Mouse (Mus musculus): ENCODE measurements around the gene Cmss1. TPM values are rescaled to one million over a fixed set of nuclear protein-coding genes. Genes with fewer than 3 reads are reported as not detected.

The Cmss1 gene
- polyA plus RNA-seq, 2 experiments, result 10.9 to 45.3 TPM

DNA sequence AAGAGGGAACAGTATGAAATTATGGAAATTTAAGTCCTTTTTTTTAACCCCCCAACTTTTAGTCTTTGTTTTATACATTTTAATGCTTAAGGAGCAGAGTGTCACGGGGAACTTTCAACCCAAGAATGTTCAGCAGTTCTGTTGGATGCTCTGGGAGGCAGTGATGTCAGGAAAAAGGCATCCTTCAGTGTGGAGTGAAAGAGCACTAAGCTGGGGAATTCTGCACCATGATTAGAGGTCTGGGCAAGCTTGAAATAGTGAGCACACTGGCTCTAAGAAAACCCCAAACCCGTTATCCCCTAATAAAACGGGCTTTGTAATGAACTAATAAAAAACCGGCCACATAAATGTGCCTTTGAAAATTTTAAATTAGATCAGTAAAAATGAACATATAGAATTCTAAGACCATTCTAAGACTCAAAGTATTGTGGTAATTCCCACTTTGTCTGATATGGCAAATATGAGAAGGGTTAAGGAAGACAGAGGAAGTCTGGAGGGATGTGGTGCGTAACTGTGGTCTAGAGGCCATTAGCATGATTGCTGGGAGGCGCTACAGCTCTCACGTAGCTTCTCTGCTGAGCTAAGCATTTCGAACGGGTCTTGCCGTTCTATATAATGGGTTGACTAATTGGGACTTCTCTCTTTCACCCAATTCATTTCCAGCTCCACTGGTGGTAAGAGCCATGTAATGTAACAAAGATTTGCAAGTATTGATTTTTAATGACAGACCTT, 165.8 kb downstream of the Cmss1 start:
- peak; percentile 48 for DNase-seq (ENCODE audit: low spot score)
- WGBS, result 30% methylated on average over 10 of the region's 10 CpGs
- H3K4me3 ChIP-seq (replicated peaks; ENCODE audit: low read length), result no peak overlapping the region
- peaks cover 40% of the 10 kb centered on the region for H3K4me1 ChIP-seq (ENCODE audit: control insufficient read depth, insufficient read depth, low read length)
- H3K9ac ChIP-seq (ENCODE audit: low read depth, low read length, severe bottlenecking), result no peak overlapping the region
- no peak for TF ChIP-seq POLR2A (IDR thresholded peaks at IDR 0.05; ENCODE audit: borderline replicate concordance, extremely low read depth, insufficient read depth, insufficient read length)
- no peaks in the 10 kb centered on the region for H3K36me3 ChIP-seq (ENCODE audit: control insufficient read depth, insufficient read depth, low read length)
- peak overlapping the region; percentile 48; the same call in 1 of the 2 replicates for H3K27ac ChIP-seq (replicated peaks; ENCODE audit: low read depth, low read length)
- no peaks in the 10 kb centered on the region for H3K9me3 ChIP-seq (ENCODE audit: control insufficient read depth, low read length)
- no peaks in the 10 kb centered on the region for H3K27me3 ChIP-seq (ENCODE audit: control insufficient read depth, insufficient read depth, low read length)
- H3K4me2 ChIP-seq (replicated peaks; ENCODE audit: low read depth, low read length, severe bottlenecking), result no peak overlapping the region
- ATAC-seq (ENCODE audit: low FRiP score, low read depth), result peak; percentile 51; the same call in 1 of the 2 replicates

DNA sequence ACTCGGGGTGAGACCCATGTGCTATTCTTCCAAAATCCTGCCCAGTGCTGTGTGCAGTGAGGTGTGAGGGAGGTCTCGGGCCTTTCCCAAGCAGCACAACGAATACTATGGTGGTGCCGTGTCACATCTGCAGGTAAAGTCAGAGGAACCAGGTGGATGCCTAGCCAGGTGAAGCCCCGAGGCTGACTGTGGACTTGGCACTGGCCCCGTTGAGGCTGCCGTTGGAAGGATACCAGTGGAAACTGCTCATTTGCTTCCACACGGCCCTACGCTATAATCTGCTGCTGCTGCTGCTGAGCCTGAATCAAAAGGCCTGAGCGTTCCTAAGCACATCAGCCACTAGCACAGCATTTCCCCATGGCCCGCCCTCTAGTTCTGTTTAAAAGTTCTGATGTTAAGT, 167.5 kb downstream of the Cmss1 start:
- H3K9me3 ChIP-seq (ENCODE audit: control insufficient read depth, low read length), result no peaks in the 10 kb centered on the region
- no peak for TF ChIP-seq POLR2A (IDR thresholded peaks at IDR 0.05; ENCODE audit: borderline replicate concordance, extremely low read depth, insufficient read depth, insufficient read length)
- H3K9ac ChIP-seq (ENCODE audit: low read depth, low read length, severe bottlenecking), result no peak overlapping the region
- no peak overlapping the region for H3K4me3 ChIP-seq (replicated peaks; ENCODE audit: low read length)
- no peak overlapping the region for H3K4me2 ChIP-seq (replicated peaks; ENCODE audit: low read depth, low read length, severe bottlenecking)
- WGBS, result 46% methylated on average over 11 of the region's 11 CpGs
- no peaks in the 10 kb centered on the region for H3K27me3 ChIP-seq (ENCODE audit: control insufficient read depth, insufficient read depth, low read length)
- ATAC-seq (ENCODE audit: low FRiP score, low read depth) (no peak), DNase-seq (ENCODE audit: low spot score) (no peak)
- H3K36me3 ChIP-seq (ENCODE audit: control insufficient read depth, insufficient read depth, low read length), result no peaks in the 10 kb centered on the region
- peak overlapping the region; percentile 52 for H3K27ac ChIP-seq (replicated peaks; ENCODE audit: low read depth, low read length)
- peaks cover 34% of the 10 kb centered on the region for H3K4me1 ChIP-seq (ENCODE audit: control insufficient read depth, insufficient read depth, low read length)

DNA sequence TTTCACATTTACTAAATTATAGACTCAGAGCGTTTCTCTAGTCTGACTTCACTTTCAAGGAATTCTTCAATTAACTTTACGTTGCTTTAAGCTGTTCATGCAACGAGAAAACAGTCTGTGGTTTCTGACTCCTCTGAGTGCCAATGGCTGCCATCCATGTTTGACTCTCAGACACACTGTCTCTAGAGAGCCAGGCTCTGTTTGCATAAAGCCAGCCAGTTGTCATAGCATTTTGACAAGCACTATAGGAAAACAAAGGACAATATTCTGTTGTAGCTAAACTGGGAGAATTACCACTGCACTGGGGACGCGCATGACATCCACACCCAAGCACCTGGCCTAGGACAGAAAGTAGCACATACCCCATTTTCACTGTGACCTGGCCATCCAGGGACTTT, 168.4 kb downstream of the Cmss1 start:
- Histone ChIP-seq H3K4me3 (replicated peaks; ENCODE audit: low read length) (no peak overlapping the region), H3K36me3 (ENCODE audit: control insufficient read depth, insufficient read depth, low read length) (no peaks in the 10 kb centered on the region), H3K27me3 (ENCODE audit: control insufficient read depth, insufficient read depth, low read length) (no peaks in the 10 kb centered on the region), H3K4me1 (ENCODE audit: control insufficient read depth, insufficient read depth, low read length) (peaks cover 31% of the 10 kb centered on the region), H3K9me3 (ENCODE audit: control insufficient read depth, low read length) (no peaks in the 10 kb centered on the region), H3K9ac (ENCODE audit: low read depth, low read length, severe bottlenecking) (no peak overlapping the region), H3K4me2 (replicated peaks; ENCODE audit: low read depth, low read length, severe bottlenecking) (no peak overlapping the region), H3K27ac (replicated peaks; ENCODE audit: low read depth, low read length) (peak overlapping the region; percentile 52)
- ATAC-seq (ENCODE audit: low FRiP score, low read depth) (peak; percentile 11; the same call in 1 of the 2 replicates), DNase-seq (ENCODE audit: low spot score) (peak; percentile 40)
- 39% methylated on average over 5 of the region's 5 CpGs for WGBS
- no peak for TF ChIP-seq POLR2A (IDR thresholded peaks at IDR 0.05; ENCODE audit: borderline replicate concordance, extremely low read depth, insufficient read depth, insufficient read length)

DNA sequence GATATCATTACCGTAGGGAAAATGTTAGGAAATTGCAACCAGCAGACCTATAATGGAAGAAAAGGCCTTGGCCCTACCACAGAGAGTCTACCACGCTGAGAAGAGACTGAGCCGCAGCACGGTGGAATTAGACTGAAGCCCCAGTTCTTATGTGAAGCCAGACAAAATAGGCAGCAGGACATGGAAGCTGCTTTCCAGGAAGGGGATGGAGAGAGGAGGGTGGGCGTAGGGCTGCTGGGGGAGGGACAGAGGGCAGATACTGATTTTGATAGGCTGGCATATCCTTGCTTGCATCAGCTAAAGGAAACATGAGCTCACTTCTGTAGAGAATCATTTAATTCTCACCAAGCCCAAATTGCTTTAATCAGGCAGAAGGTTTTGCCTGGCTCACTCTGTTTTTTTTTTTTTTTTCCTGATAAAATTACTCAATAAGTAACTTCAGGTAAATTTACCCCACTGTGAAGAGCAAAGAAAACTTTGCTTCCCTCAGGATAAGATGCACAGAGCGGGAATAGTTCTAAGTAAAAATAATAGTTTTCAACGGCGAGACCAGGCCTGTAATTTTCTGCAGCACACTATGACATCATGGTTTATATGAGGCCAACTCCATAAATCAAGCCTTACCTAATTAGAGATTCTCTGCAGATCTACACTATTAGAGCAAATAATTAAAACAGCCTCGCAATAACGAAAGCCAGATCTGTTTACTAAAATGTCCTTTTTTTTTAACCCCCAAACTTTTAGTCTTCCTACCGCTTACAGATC, 169.0 kb downstream of the Cmss1 start:
- ATAC-seq (ENCODE audit: low FRiP score, low read depth) (peak; percentile 62), DNase-seq (ENCODE audit: low spot score) (peak; percentile 39)
- H3K9ac ChIP-seq (ENCODE audit: low read depth, low read length, severe bottlenecking), result no peak overlapping the region
- no peaks in the 10 kb centered on the region for H3K27me3 ChIP-seq (ENCODE audit: control insufficient read depth, insufficient read depth, low read length)
- peak overlapping the region; percentile 52; the same call in 1 of the 2 replicates for H3K27ac ChIP-seq (replicated peaks; ENCODE audit: low read depth, low read length)
- H3K4me2 ChIP-seq (replicated peaks; ENCODE audit: low read depth, low read length, severe bottlenecking), result no peak overlapping the region
- no peaks in the 10 kb centered on the region for H3K36me3 ChIP-seq (ENCODE audit: control insufficient read depth, insufficient read depth, low read length)
- 29% methylated on average over 11 of the region's 11 CpGs for WGBS
- peaks cover 31% of the 10 kb centered on the region for H3K4me1 ChIP-seq (ENCODE audit: control insufficient read depth, insufficient read depth, low read length)
- TF ChIP-seq POLR2A (IDR thresholded peaks at IDR 0.05; ENCODE audit: borderline replicate concordance, extremely low read depth, insufficient read depth, insufficient read length), result no peak
- no peak overlapping the region for H3K4me3 ChIP-seq (replicated peaks; ENCODE audit: low read length)
- no peaks in the 10 kb centered on the region for H3K9me3 ChIP-seq (ENCODE audit: control insufficient read depth, low read length)

DNA sequence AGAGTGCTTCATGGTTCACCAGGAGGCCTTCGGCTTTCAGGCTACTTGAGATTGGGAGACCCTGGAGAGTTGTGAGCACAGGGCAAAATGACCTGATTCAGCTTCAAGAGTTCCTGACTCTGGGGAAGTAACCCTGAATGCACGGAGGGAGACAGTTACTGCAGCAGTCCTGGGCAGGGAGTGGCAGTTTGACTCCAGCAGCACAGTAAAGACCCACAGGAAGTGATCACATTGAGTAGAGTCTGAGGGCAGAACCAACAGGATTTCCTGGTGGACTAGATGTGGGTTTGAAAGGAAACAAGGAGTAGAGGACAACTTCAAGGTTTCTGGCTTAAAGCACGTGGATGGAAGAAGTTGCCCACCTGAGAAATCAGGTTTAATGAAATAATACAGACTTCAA, 172.0 kb downstream of the Cmss1 start:
- no peaks in the 10 kb centered on the region for H3K9me3 ChIP-seq (ENCODE audit: control insufficient read depth, low read length)
- no peak overlapping the region for H3K4me2 ChIP-seq (replicated peaks; ENCODE audit: low read depth, low read length, severe bottlenecking)
- H3K4me3 ChIP-seq (replicated peaks; ENCODE audit: low read length), result no peak overlapping the region
- no peak overlapping the region for H3K27ac ChIP-seq (replicated peaks; ENCODE audit: low read depth, low read length)
- WGBS, result 60% methylated on average over 3 of the region's 3 CpGs
- H3K36me3 ChIP-seq (ENCODE audit: control insufficient read depth, insufficient read depth, low read length), result no peaks in the 10 kb centered on the region
- H3K27me3 ChIP-seq (ENCODE audit: control insufficient read depth, insufficient read depth, low read length), result no peaks in the 10 kb centered on the region
- DNase-seq (ENCODE audit: low spot score) (no peak), ATAC-seq (ENCODE audit: low FRiP score, low read depth) (no peak)
- TF ChIP-seq POLR2A (IDR thresholded peaks at IDR 0.05; ENCODE audit: borderline replicate concordance, extremely low read depth, insufficient read depth, insufficient read length), result no peak
- no peak overlapping the region for H3K9ac ChIP-seq (ENCODE audit: low read depth, low read length, severe bottlenecking)
- H3K4me1 ChIP-seq (ENCODE audit: control insufficient read depth, insufficient read depth, low read length), result peaks cover 24% of the 10 kb centered on the region

Measured in limb, embryonic 14.5 days (tissue).